ENCODE assay signal across 9 mouse cellular contexts in the genomic region with DNA sequence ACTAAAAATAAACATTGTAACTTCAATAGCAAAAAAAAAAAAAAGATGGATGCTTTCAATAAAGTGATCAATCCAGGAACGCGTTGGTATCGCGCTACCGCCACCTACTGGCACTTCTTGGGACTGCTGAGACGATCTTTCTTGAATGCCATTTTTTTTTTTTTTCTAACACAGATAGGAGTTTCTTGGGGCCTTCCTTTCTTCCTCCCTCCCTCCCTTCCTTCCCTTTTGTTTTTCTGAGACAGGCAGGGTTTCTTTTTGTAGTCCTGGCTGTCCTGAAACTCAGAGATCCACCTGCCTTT. TPM values are rescaled to one million over a fixed set of nuclear protein-coding genes. Genes with fewer than 3 reads are reported as not detected.
DNase-seq lines count a peak whose midpoint lies in the region; ATAC-seq and TF ChIP-seq lines count a peak whose summit lies in the region.
"Had no signal": no experiment of that assay in that cellular context is flagged by ENCODE, and none has a peak within 500 bp of the region (broad histone marks: within the 10 kb centered on the region; RNA-seq: fewer than 3 reads in every experiment).

No protein-coding gene starts in this region.

- no peaks in the 10 kb centered on the region for H3K9me3 ChIP-seq in kidney, embryonic 16.5 days (ENCODE audit: low read length)

- H3K27ac ChIP-seq in kidney, embryonic 16.5 days (ENCODE audit: low read length) = no peak overlapping the region
- no peak overlapping the region for H3K27ac ChIP-seq in cortical plate, adult 2 months (ENCODE audit: insufficient read depth, low read length)

- no peaks in the 10 kb centered on the region for H3K36me3 ChIP-seq in kidney, embryonic 16.5 days (ENCODE audit: insufficient read depth, low read length)

- WGBS in kidney, embryonic 16.5 days = 1% methylated on average over 6 of the region's 6 CpGs

- H3K4me1 ChIP-seq in kidney, embryonic 16.5 days (ENCODE audit: insufficient read depth, low read length) = no peaks in the 10 kb centered on the region
- H3K4me1 ChIP-seq in cortical plate, adult 2 months (ENCODE audit: control insufficient read depth, insufficient read depth, low read length) = no peaks in the 10 kb centered on the region

- TF ChIP-seq POLR2A in cortical plate, adult 2 months (IDR thresholded peaks at IDR 0.05; ENCODE audit: extremely low read depth, insufficient read depth, low read length) = no peak

- H3K9ac ChIP-seq in kidney, embryonic 16.5 days (replicated peaks; ENCODE audit: low read length) = no peak overlapping the region

- H3K4me3 ChIP-seq in kidney, embryonic 16.5 days (ENCODE audit: low read length) = no peak overlapping the region
- no peak overlapping the region for H3K4me3 ChIP-seq in cortical plate, adult 2 months (ENCODE audit: insufficient read depth, low read length)

- no peaks in the 10 kb centered on the region for H3K27me3 ChIP-seq in kidney, embryonic 16.5 days (ENCODE audit: insufficient read depth, low read length)

- DNase-seq in kidney, adult 18-20 months = peak; percentile 73
- DNase-seq in CD4-positive helper T cell, adult 2 months (ENCODE audit: low read depth, low spot score) = peak; percentile 86
- DNase-seq in MEL-GATA-1-ER (ENCODE audit: extremely low read depth, low read depth) = peak; percentile 66
- peak; percentile 64 for DNase-seq in kidney, postnatal 14 days
- peak; percentile 87 for DNase-seq in mesoderm, embryonic 11.5 days (ENCODE audit: low read depth, low spot score)
- DNase-seq in urinary bladder, postnatal 36 days (ENCODE audit: low spot score in 2 of 2) = no peak

- no peak overlapping the region for H3K4me2 ChIP-seq in kidney, embryonic 16.5 days (replicated peaks; ENCODE audit: low read depth, low read length)

- TF ChIP-seq CTCF in cortical plate, adult 2 months (IDR thresholded peaks at IDR 0.05; ENCODE audit: extremely low read depth, insufficient read depth, low read length) = peak; percentile 91

- no peak for ATAC-seq in kidney, embryonic 16.5 days (ENCODE audit: low FRiP score, low TSS enrichment)

RNA-seq across cellular contexts. Expression of gene Nfkbia, which starts 13.5 kb away (rescaled TPM):
- polyA plus RNA-seq in kidney, embryonic 16.5 days (2015; fragmentation: Nextera tagmentation; extraction: Ambion mirVana) = 84.8 and 94.7 TPM in 2 replicates
- polyA plus RNA-seq in cortical plate, adult 2 months (2012; rRNA removed) = 35.4 and 40.2 TPM in 2 replicates

RNA-seq across cellular contexts. Expression of gene Aldoart2, which starts 59.1 kb away (rescaled TPM):
- polyA plus RNA-seq in kidney, embryonic 16.5 days (2015; fragmentation: Nextera tagmentation; extraction: Ambion mirVana) = not detected in 2 replicates
- polyA plus RNA-seq in cortical plate, adult 2 months (2012; rRNA removed) = not detected in 2 replicates
- polyA plus RNA-seq: lung, embryonic 16.5 days had no signal

Comparison
In these comparisons a context has a peak if more than half of its experiments do, and no peak if none do; other contexts are left out.
1. DNase-seq: peak in kidney, adult 18-20 months (single experiment), CD4-positive helper T cell, adult 2 months (single experiment), MEL-GATA-1-ER (single experiment), kidney, postnatal 14 days (single experiment) and mesoderm, embryonic 11.5 days (single experiment); none in urinary bladder, postnatal 36 days (0 of 2).